Mouse (Mus musculus) T-helper 1 cell (primary cell): ENCODE data around the gene Gamt.
"Not testable (repeated sequence)": the region's sequence is repeated elsewhere in the genome, so short reads cannot be mapped to it uniquely, and the experiment has no call there.

Source experiments
- in situ Hi-C: fragments of 300-600 bp; cut with MboI, MseI; formaldehyde crosslinking; loops from one replicate; pipeline ENCODE4 v1.15.1; 2025; ENCODE audit warnings: high pct_unique_total_duplicates

The Gamt gene

GRCm38 (mm10) chr10:80236145-80236825 lies 24.5 kb downstream of the Gamt start:
- in situ Hi-C loops = loop anchor here (10.0 kb wide), 1 partner anchor 819 kb away; no protein-coding TSS in a partner anchor

GRCm38 (mm10) chr10:80227877-80228775 lies 32.7 kb downstream of the Gamt start:
- in situ Hi-C loops = no loop called here

GRCm38 (mm10) chr10:80227166-80227539 lies 33.7 kb downstream of the Gamt start:
- in situ Hi-C loops = no loop called here

GRCm38 (mm10) chr10:80226416-80227165 lies 34.2 kb downstream of the Gamt start, which contains the start of gene Mum1:
Gene Mum1, plus strand, starts transcription at chr10:80226434.
- in situ Hi-C loops = no loop called here

GRCm38 (mm10) chr10:80226071-80226415 lies 34.8 kb downstream of the Gamt start:
- in situ Hi-C loops = no loop called here

- in situ Hi-C loops = not testable (repeated sequence)
These were observed 37.7 kb downstream of the Gamt start for GRCm38 (mm10) chr10:80223137-80223536.

GRCm38 (mm10) chr10:80220676-80221075 lies 40.1 kb downstream of the Gamt start:
- in situ Hi-C loops = no loop called here

- in situ Hi-C loops = no loop called here
These were observed 45.6 kb downstream of the Gamt start for GRCm38 (mm10) chr10:80215048-80215772.

- in situ Hi-C loops = not testable (repeated sequence)
These were observed 49.2 kb downstream of the Gamt start for GRCm38 (mm10) chr10:80211547-80212103.

- in situ Hi-C loops = no loop called here
These were observed 51.9 kb downstream of the Gamt start for GRCm38 (mm10) chr10:80208841-80209371.

GRCm38 (mm10) chr10:80208248-80208647 lies 52.6 kb downstream of the Gamt start:
- in situ Hi-C loops = no loop called here
